Mouse (Mus musculus) MEL (cell line): ENCODE data around the gene Fhad1. TPM values are rescaled to one million over a fixed set of nuclear protein-coding genes. Genes with fewer than 3 reads are reported as not detected.

Source experiments
- DNase-seq: peaks from one replicate; pipeline ENCODE4 v3.0.0; 2011; ENCODE audit warnings: low read depth, low spot score
- H3K27ac ChIP-seq: 2 replicates; pipeline ENCODE4 v1.5.1; 2012; ENCODE audit warnings: low read depth, mild to moderate bottlenecking, control low read depth, low read length, moderate library complexity; ENCODE audit not compliant: control insufficient read depth
- H3K27me3 ChIP-seq, 2 experiments: fragments of 150-350 bp in 1 of 2; sonication (generic) in 1 of 2; 2 replicates each; pipeline ENCODE4 v1.6.1; 2012; ENCODE audit warnings: low read length in 2 of 2, mild to moderate bottlenecking in 2 of 2, improper control_type of control experiment in 1 of 2, moderate library complexity in 1 of 2; ENCODE audit not compliant: insufficient read depth in 2 of 2, control insufficient read depth in 1 of 2
- H3K36me3 ChIP-seq, 2 experiments: 2 replicates each; pipeline ENCODE4 v1.6.1; 2012 to 2014; ENCODE audit warnings: low read length in 2 of 2, improper control_type of control experiment in 1 of 2, inconsistent platforms in 1 of 2, mild to moderate bottlenecking in 1 of 2; ENCODE audit not compliant: insufficient read depth in 2 of 2, control insufficient read depth in 1 of 2
- H3K4me1 ChIP-seq, 2 experiments: fragments of 150-350 bp in 1 of 2; sonication (generic) in 1 of 2; 2 replicates each; pipeline ENCODE4 v1.6.1; 2012; ENCODE audit warnings: low read length in 2 of 2, improper control_type of control experiment in 1 of 2, mild to moderate bottlenecking in 1 of 2; ENCODE audit not compliant: insufficient read depth in 2 of 2, control insufficient read depth in 1 of 2
- H3K4me3 ChIP-seq, 2 experiments: fragments of 150-350 bp in 1 of 2; sonication (generic) in 1 of 2; 2 replicates each; pipeline ENCODE4 v1.5.1; 2012; ENCODE audit warnings: low read depth in 2 of 2, low read length in 2 of 2, mild to moderate bottlenecking in 2 of 2, moderate library complexity in 2 of 2, control low read depth in 1 of 2, improper control_type of control experiment in 1 of 2; ENCODE audit not compliant: control insufficient read depth in 1 of 2, insufficient read depth in 1 of 2
- H3K79me2 ChIP-seq: 2 replicates; pipeline ENCODE4 v1.6.1; 2012; ENCODE audit warnings: mild to moderate bottlenecking, low read length, moderate library complexity; ENCODE audit not compliant: control insufficient read depth, poor library complexity, insufficient read depth
- H3K9ac ChIP-seq: 2 replicates; pipeline ENCODE4 v1.6.1; 2012; ENCODE audit warnings: low read depth, mild to moderate bottlenecking, control low read depth, low read length, moderate library complexity; ENCODE audit not compliant: control insufficient read depth, poor library complexity, severe bottlenecking
- H3K9me3 ChIP-seq: fragments of 150-350 bp; sonication (generic); replicated peaks from 2 replicates; pipeline ENCODE4 v1.6.1; 2012; ENCODE audit warnings: mild to moderate bottlenecking, low read length, improper control_type of control experiment, moderate library complexity; ENCODE audit not compliant: insufficient read depth
- CHD1 ChIP-seq: IDR thresholded peaks from 2 replicates; pipeline ENCODE4 v1.6.1; 2012; ENCODE audit warnings: low read depth, mild to moderate bottlenecking, inconsistent platforms, low read length, improper control_type of control experiment
- CHD2 ChIP-seq: IDR thresholded peaks from 2 replicates; pipeline ENCODE4 v1.6.1; 2011; ENCODE audit warnings: low read length, improper control_type of control experiment
- GATA1 ChIP-seq: IDR thresholded peaks from 2 replicates; pipeline ENCODE4 v1.6.1; 2011; ENCODE audit warnings: low read depth, low read length, improper control_type of control experiment
- HCFC1 ChIP-seq: IDR thresholded peaks from 2 replicates; pipeline ENCODE4 v1.6.1; 2012; ENCODE audit warnings: low read depth, mild to moderate bottlenecking, inconsistent platforms, low read length, improper control_type of control experiment, moderate library complexity
- KAT2A ChIP-seq: conservative IDR thresholded peaks from 2 replicates; pipeline ENCODE4 v1.6.1; 2012; ENCODE audit warnings: low read depth, low read length, improper control_type of control experiment, inconsistent platforms
- MAFK ChIP-seq: IDR thresholded peaks from 2 replicates; pipeline ENCODE4 v1.6.1; 2011; ENCODE audit warnings: low read depth, mild to moderate bottlenecking, low read length, improper control_type of control experiment, borderline replicate concordance
- MYC ChIP-seq: IDR thresholded peaks from 2 replicates; pipeline ENCODE4 v1.6.1; 2011; ENCODE audit warnings: low read depth, mild to moderate bottlenecking, low read length, improper control_type of control experiment, moderate library complexity
- POLR2AphosphoS2 ChIP-seq: IDR thresholded peaks from 2 replicates; pipeline ENCODE4 v1.6.1; 2011; ENCODE audit warnings: low read length, improper control_type of control experiment
- TBP ChIP-seq: IDR thresholded peaks from 2 replicates; pipeline ENCODE4 v1.8.0; 2011; ENCODE audit warnings: low read depth, low read length, improper control_type of control experiment
- TCF12 ChIP-seq: IDR thresholded peaks from 2 replicates; pipeline ENCODE4 v1.6.1; 2014; ENCODE audit warnings: low read depth, mild to moderate bottlenecking, inconsistent platforms, low read length, improper control_type of control experiment, moderate library complexity
- ZC3H11A ChIP-seq: IDR thresholded peaks from 2 replicates; pipeline ENCODE4 v1.6.1; 2012; ENCODE audit warnings: low read depth, mild to moderate bottlenecking, inconsistent platforms, low read length, improper control_type of control experiment
- polyA plus RNA-seq, 2 experiments: library from polyadenylated mRNA; stranded (reverse) in 1 of 2; unstranded in 1 of 2; fragments of >175 nt in 1 of 2; fragments of >200 nt in 1 of 2; gene quantifications; 2 replicates each; pipeline versions ENCODE4 v1.2.1 to v1.2.4; 2012; ENCODE audit warnings: low replicate concordance in 2 of 2, low read depth in 1 of 2; ENCODE audit not compliant: insufficient read length in 2 of 2, insufficient read depth in 1 of 2, missing spikeins in 1 of 2
- total RNA-seq: library from RNA; depleted of rRNA; stranded (reverse); fragments of 300-350 nt; gene quantifications from 2 replicates; pipeline ENCODE4 v1.2.3, GENCODE M21; 2012

Fhad1 gene
- total and polyA plus RNA-seq, 3 experiments = not detected

GRCm38 (mm10) chr4:141941289-141941688 lies 73.6 kb downstream of the Fhad1 start:
- no peaks in the 10 kb centered on the region for H3K79me2 ChIP-seq
- H3K4me3 ChIP-seq = no peak overlapping the region
- H3K27me3 ChIP-seq = no peaks in the 10 kb centered on the region
- H3K27ac ChIP-seq = no peak overlapping the region
- no peaks in the 10 kb centered on the region for H3K36me3 ChIP-seq
- no peak overlapping the region for H3K9ac ChIP-seq
- no peak for DNase-seq
- H3K4me1 ChIP-seq = no peaks in the 10 kb centered on the region
- H3K9me3 ChIP-seq = no peaks in the 10 kb centered on the region
- TF ChIP-seq KAT2A = no peak
- TF ChIP-seq TBP = no peak
- no peak for TF ChIP-seq HCFC1
- no peak for TF ChIP-seq TCF12
- no peak for TF ChIP-seq POLR2AphosphoS2
- no peak for TF ChIP-seq MAFK
- TF ChIP-seq, all 39 proteins: peak for 0

GRCm38 (mm10) chr4:141938535-141938934 lies 76.3 kb downstream of the Fhad1 start:
- Histone ChIP-seq H3K9ac (no peak overlapping the region), H3K9me3 (no peaks in the 10 kb centered on the region), H3K27ac (no peak overlapping the region)

GRCm38 (mm10) chr4:141932785-141933574 lies 81.9 kb downstream of the Fhad1 start:
- Histone ChIP-seq H3K36me3 (no peaks in the 10 kb centered on the region), H3K9ac (no peak overlapping the region), H3K27me3 (no peaks in the 10 kb centered on the region), H3K79me2 (no peaks in the 10 kb centered on the region), H3K9me3 (no peaks in the 10 kb centered on the region), H3K27ac (no peak overlapping the region), H3K4me1 (no peaks in the 10 kb centered on the region), H3K4me3 (no peak overlapping the region)
- TF ChIP-seq CHD2 = no peak
- TF ChIP-seq ZC3H11A = no peak
- DNase-seq = no peak

More at GRCm38 (mm10) chr4:141938535-141938934, 76.3 kb downstream of the Fhad1 start:
- Histone ChIP-seq H3K27me3 (no peaks in the 10 kb centered on the region), H3K79me2 (no peaks in the 10 kb centered on the region), H3K4me1 (no peaks in the 10 kb centered on the region), H3K36me3 (no peaks in the 10 kb centered on the region), H3K4me3 (no peak overlapping the region)
- no peak for DNase-seq
- TF ChIP-seq POLR2AphosphoS2 (no peak), MYC (no peak), MAFK (no peak), CHD1 (no peak), GATA1 (no peak), TCF12 (no peak)
